Mouse (Mus musculus): ENCODE results near the gene Plxdc1. TPM values are rescaled to one million over a fixed set of nuclear protein-coding genes. Genes with fewer than 3 reads are reported as not detected.
"Not testable (repeated sequence)": the region's sequence is repeated elsewhere in the genome, so short reads cannot be mapped to it uniquely, and the experiment has no call there.

The Plxdc1 gene
- polyA plus RNA-seq, 1 experiment, result 0.02 TPM

DNA sequence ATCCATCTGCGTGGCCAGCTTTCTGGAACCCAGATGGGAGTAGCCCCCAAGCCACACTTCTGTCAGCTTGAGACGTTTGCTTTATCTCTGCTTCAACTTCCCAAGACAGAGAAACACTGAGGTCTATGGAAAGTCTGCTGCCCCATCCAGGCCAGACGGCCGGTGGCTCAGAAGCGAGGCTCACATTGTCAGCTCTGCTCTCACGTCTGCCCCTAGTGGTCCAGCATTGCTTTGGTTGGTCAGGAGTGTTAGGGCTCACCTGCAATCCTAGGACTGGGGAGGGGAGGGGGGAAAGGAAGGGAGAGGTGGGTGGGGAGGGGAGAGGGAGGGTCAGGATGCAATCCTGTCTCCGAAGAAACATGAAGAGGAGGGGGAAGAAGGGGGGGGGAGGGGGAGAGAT, 38.8 kb downstream of the Plxdc1 start:
- Histone ChIP-seq H3K4me3 (replicated peaks) (no peak overlapping the region), H3K36me3 (ENCODE audit: control insufficient read depth) (no peaks in the 10 kb centered on the region), H3K9me3 (ENCODE audit: control insufficient read depth, low read length) (no peaks in the 10 kb centered on the region), H3K4me1 (ENCODE audit: control insufficient read depth) (peaks cover 15% of the 10 kb centered on the region), H3K27me3 (ENCODE audit: control insufficient read depth) (no peaks in the 10 kb centered on the region)
- TF ChIP-seq GATA1 (IDR thresholded peaks at IDR 0.05; ENCODE audit: low read length), result no peak
- TF ChIP-seq TAL1 (IDR thresholded peaks at IDR 0.05; ENCODE audit: low read length), result no peak

GRCm38 (mm10) chr11:97945738-97946289, 40.4 kb downstream of the Plxdc1 start:
- not testable (repeated sequence) for H3K27me3 ChIP-seq (ENCODE audit: control insufficient read depth); H3K36me3 ChIP-seq (ENCODE audit: control insufficient read depth); H3K9me3 ChIP-seq (ENCODE audit: control insufficient read depth, low read length); H3K4me3 ChIP-seq (replicated peaks)
- H3K4me1 ChIP-seq (ENCODE audit: control insufficient read depth), result peaks cover 15% of the 10 kb centered on the region

DNA sequence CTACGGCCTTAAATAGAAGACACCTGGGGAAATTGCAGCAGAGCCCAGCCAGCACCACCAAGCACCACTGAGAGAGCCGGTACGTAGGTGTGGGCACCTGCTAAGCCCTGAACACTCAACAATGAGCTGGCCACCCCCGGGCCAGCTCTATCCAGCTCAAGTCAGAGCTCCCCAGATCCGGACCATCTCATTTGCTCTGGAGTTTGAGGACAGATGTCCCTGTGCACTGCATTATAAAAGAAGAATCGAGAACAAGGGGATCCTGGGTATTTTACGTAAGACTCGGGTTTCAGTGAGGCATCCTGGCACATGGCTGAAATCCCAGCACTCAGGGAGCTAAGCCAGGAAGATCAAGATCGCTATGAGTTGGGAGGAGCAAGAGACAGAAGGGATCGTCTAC, 41.2 kb downstream of the Plxdc1 start:
- no peaks in the 10 kb centered on the region for H3K36me3 ChIP-seq (ENCODE audit: control insufficient read depth)
- TF ChIP-seq TAL1 (IDR thresholded peaks at IDR 0.05; ENCODE audit: low read length), result no peak
- no peak for TF ChIP-seq GATA1 (IDR thresholded peaks at IDR 0.05; ENCODE audit: low read length)
- H3K27me3 ChIP-seq (ENCODE audit: control insufficient read depth), result no peaks in the 10 kb centered on the region
- H3K4me1 ChIP-seq (ENCODE audit: control insufficient read depth), result peaks cover 13% of the 10 kb centered on the region
- no peaks in the 10 kb centered on the region for H3K9me3 ChIP-seq (ENCODE audit: control insufficient read depth, low read length)
- H3K4me3 ChIP-seq (replicated peaks), result no peak overlapping the region

GRCm38 (mm10) chr11:97943256-97943655, 43.0 kb downstream of the Plxdc1 start:
- Histone ChIP-seq H3K4me3 (replicated peaks) (no peak overlapping the region), H3K27me3 (ENCODE audit: control insufficient read depth) (no peaks in the 10 kb centered on the region), H3K36me3 (ENCODE audit: control insufficient read depth) (no peaks in the 10 kb centered on the region), H3K4me1 (ENCODE audit: control insufficient read depth) (peaks cover 2% of the 10 kb centered on the region; the same call in 1 of the 2 replicates), H3K9me3 (ENCODE audit: control insufficient read depth, low read length) (no peaks in the 10 kb centered on the region)
- TF ChIP-seq TAL1 (IDR thresholded peaks at IDR 0.05; ENCODE audit: low read length), result no peak
- no peak for TF ChIP-seq GATA1 (IDR thresholded peaks at IDR 0.05; ENCODE audit: low read length)

DNA sequence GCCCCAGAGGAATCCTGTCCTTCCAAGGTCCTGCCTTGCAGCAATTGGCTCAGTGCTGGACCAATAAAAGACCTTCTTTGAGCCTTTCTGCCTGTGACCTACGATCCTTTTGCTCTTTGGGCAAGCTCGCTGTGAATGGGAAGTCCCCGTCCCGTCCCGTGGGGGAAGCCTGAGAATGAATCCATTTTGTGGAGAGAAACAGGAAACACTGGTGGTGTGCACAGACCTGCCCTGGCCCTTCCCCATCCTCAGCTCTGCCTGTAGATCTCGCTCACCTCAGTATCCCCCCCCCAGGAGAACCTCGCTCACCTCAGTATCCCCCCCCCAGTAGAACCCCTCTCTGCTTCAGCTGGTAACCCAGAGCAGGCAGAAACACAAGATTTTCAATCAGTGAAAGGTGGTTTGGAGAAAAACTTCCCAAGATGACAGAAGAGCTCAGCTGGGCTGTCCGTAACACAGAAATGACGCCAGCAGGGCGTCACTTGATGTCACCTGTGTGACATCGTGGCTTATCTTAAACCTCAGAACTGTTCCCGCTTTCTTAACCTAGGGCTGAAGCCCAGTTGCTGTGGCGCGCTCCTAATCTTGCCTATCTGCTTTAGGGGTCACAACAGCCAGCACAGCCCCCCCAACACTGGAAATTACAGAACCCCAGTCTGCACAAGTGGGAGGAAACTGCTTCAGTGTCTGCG, 43.7 kb downstream of the Plxdc1 start:
- TF ChIP-seq TAL1 (IDR thresholded peaks at IDR 0.05; ENCODE audit: low read length) (no peak), GATA1 (IDR thresholded peaks at IDR 0.05; ENCODE audit: low read length) (no peak)

DNA sequence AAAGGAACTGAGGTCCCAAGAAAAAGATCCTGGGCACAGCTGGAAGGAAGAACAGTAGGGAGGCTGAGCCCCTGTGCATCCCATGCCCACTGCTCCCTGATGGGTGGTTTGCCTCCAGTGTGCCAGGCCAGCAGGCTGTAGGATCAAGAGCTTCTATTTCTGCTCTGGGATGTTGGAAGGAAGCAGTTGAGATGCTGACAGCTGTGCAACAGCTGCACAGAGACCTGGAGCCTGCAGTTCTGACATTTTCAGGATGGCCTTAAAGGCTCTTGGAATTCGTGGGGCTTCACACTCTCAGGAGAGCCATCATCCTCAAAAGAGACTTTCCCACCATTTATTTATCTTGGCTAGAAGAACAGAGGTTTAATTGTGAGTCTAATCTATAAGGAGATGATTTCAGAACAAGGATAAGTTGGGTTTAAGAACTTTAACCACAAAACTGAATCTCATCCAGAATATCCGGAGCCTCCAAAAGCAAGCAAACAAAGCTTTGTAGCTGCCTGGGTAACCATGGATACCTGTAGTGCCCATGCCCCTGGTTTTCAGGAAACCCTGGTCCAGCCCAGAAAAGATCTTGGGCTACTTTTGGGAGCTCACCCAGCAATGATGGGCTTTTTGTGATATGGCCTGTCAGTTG, 48.7 kb downstream of the Plxdc1 start:
- Histone ChIP-seq H3K9me3 (ENCODE audit: control insufficient read depth, low read length) (no peaks in the 10 kb centered on the region), H3K4me1 (ENCODE audit: control insufficient read depth) (peaks cover 8% of the 10 kb centered on the region), H3K27me3 (ENCODE audit: control insufficient read depth) (no peaks in the 10 kb centered on the region), H3K36me3 (ENCODE audit: control insufficient read depth) (no peaks in the 10 kb centered on the region), H3K4me3 (replicated peaks) (no peak overlapping the region)
- no peak for TF ChIP-seq GATA1 (IDR thresholded peaks at IDR 0.05; ENCODE audit: low read length)
- no peak for TF ChIP-seq TAL1 (IDR thresholded peaks at IDR 0.05; ENCODE audit: low read length)

More for the DNA sequence above, 43.7 kb downstream of the Plxdc1 start:
- Histone ChIP-seq H3K4me1 (ENCODE audit: control insufficient read depth) (peaks cover 2% of the 10 kb centered on the region; the same call in 1 of the 2 replicates), H3K4me3 (replicated peaks) (no peak overlapping the region), H3K27me3 (ENCODE audit: control insufficient read depth) (no peaks in the 10 kb centered on the region), H3K36me3 (ENCODE audit: control insufficient read depth) (no peaks in the 10 kb centered on the region), H3K9me3 (ENCODE audit: control insufficient read depth, low read length) (no peaks in the 10 kb centered on the region)

DNA sequence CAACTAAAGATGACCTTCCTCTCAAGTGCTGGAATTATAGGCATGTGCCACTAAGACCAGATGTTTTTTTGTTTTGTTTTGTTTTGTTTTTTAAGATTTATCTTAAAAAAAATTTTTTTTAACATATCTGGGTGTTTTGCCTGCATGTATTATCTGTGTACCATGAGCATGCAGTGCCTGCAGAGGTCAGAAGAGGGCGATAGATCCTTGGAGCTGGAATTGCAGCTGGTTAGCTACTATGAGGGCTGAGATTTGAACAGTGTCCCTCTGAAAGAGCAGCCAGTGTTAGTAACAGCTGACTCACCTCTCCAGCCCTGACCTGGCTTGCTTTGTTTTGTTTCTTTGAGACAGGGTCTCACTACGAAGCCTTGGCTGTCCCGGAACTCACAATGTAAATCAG, 49.5 kb downstream of the Plxdc1 start:
- H3K9me3 ChIP-seq (ENCODE audit: control insufficient read depth, low read length), result no peaks in the 10 kb centered on the region
- TF ChIP-seq GATA1 (IDR thresholded peaks at IDR 0.05; ENCODE audit: low read length) (no peak), TAL1 (IDR thresholded peaks at IDR 0.05; ENCODE audit: low read length) (no peak)
- H3K4me1 ChIP-seq (ENCODE audit: control insufficient read depth), result peaks cover 8% of the 10 kb centered on the region

GRCm38 (mm10) chr11:97935913-97936575, 50.2 kb downstream of the Plxdc1 start:
- peaks cover 8% of the 10 kb centered on the region for H3K4me1 ChIP-seq (ENCODE audit: control insufficient read depth)
- H3K9me3 ChIP-seq (ENCODE audit: control insufficient read depth, low read length), result no peaks in the 10 kb centered on the region
- H3K36me3 ChIP-seq (ENCODE audit: control insufficient read depth), result no peaks in the 10 kb centered on the region
- H3K27me3 ChIP-seq (ENCODE audit: control insufficient read depth), result no peaks in the 10 kb centered on the region
- H3K4me3 ChIP-seq (replicated peaks), result no peak overlapping the region
- TF ChIP-seq TAL1 (IDR thresholded peaks at IDR 0.05; ENCODE audit: low read length) (no peak), GATA1 (IDR thresholded peaks at IDR 0.05; ENCODE audit: low read length) (no peak)

More for the DNA sequence above, 49.5 kb downstream of the Plxdc1 start:
- Histone ChIP-seq H3K4me3 (replicated peaks) (no peak overlapping the region), H3K27me3 (ENCODE audit: control insufficient read depth) (no peaks in the 10 kb centered on the region), H3K36me3 (ENCODE audit: control insufficient read depth) (no peaks in the 10 kb centered on the region)

- no peak for TF ChIP-seq GATA1 (IDR thresholded peaks at IDR 0.05; ENCODE audit: low read length)
- no peak for TF ChIP-seq TAL1 (IDR thresholded peaks at IDR 0.05; ENCODE audit: low read length)
- Histone ChIP-seq H3K4me1 (ENCODE audit: control insufficient read depth) (peaks cover 8% of the 10 kb centered on the region), H3K4me3 (replicated peaks) (no peak overlapping the region), H3K9me3 (ENCODE audit: control insufficient read depth, low read length) (no peaks in the 10 kb centered on the region), H3K36me3 (ENCODE audit: control insufficient read depth) (no peaks in the 10 kb centered on the region), H3K27me3 (ENCODE audit: control insufficient read depth) (no peaks in the 10 kb centered on the region)
These were observed 52.7 kb downstream of the Plxdc1 start for GRCm38 (mm10) chr11:97933553-97933952.

Measured in erythroblast, embryonic 14.5 days (primary cell).